In the genomic region with DNA sequence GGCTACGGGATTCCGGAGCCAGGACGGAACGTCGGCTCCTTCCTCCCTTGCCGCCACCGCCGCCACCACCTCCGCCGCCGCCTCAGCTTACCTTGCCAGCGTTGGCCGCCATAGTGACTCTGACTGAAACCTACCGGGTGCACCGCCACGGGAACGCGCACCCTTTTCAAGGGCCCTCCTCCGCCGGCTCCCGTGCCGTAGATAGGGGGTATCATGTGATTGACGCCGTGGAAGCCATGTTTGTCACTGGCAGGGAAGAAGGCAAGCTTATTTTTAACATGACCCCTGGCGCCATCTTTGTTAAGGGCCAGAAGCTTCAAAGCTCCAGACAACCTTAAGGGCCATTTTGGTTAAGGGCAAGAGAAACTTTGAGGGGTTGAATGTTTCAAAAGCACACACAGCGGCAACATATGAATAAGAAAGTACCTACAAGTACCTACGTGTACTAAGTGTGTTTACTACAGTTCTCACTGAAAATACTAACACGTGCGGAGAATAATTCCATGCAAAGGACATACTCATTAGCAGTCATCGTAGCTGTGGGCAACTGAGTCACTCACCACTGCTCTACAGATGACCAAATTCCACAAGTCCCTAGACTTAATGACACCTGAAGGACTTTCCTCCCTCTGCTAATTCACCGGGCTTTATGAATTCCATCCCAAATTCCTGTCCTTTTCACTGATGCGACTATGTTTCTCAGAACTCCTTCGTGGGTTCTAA, we compare ENCODE assay signal across 8 mouse cellular contexts. TPM values are rescaled to one million over a fixed set of nuclear protein-coding genes. Genes with fewer than 3 reads are reported as not detected.
DNase-seq lines count a peak whose midpoint lies in the region; ATAC-seq lines count a peak whose summit lies in the region.

Gene Slmap (minus strand): TSS at position 175 of the 723 bp plus-strand sequence.

- ATAC-seq in heart, embryonic 13.5 days (ENCODE audit: extremely low read depth, insufficient number of reproducible peaks, low FRiP score, low TSS enrichment), result peak; percentile 85
- ATAC-seq in liver, embryonic 12.5 days, result peak; percentile 92
- ATAC-seq in stomach, embryonic 15.5 days (ENCODE audit: insufficient read depth, low FRiP score, low read depth), result peak; percentile 95

- peak within 1 kb of the TSS; percentile 91 for H3K27ac ChIP-seq in brown adipose tissue, adult 24 weeks (replicated peaks; ENCODE audit: low read depth, low read length)
- H3K27ac ChIP-seq in heart, embryonic 13.5 days (replicated peaks), result peak within 1 kb of the TSS; percentile 89
- H3K27ac ChIP-seq in liver, embryonic 12.5 days, result peak within 1 kb of the TSS; percentile 88
- H3K27ac ChIP-seq in stomach, embryonic 15.5 days, result peak within 1 kb of the TSS; percentile 83

- 0 out of 2 replicates have a peak, but pooled peaks cover 5% of the 10 kb centered on the region for H3K36me3 ChIP-seq in heart, embryonic 13.5 days
- H3K36me3 ChIP-seq in liver, embryonic 12.5 days, result peaks cover 9% of the 10 kb centered on the region
- no peaks in the 10 kb centered on the region for H3K36me3 ChIP-seq in stomach, embryonic 15.5 days

- H3K9ac ChIP-seq in heart, embryonic 13.5 days, result peak within 1 kb of the TSS; percentile 99
- peak within 1 kb of the TSS; percentile 95 for H3K9ac ChIP-seq in liver, embryonic 12.5 days
- peak within 1 kb of the TSS; percentile 91 for H3K9ac ChIP-seq in stomach, embryonic 15.5 days

- 13% methylated on average over 32 of the region's 33 CpGs for whole genome bisulfite sequencing in heart, embryonic 13.5 days
- 11% methylated on average over 33 of the region's 33 CpGs for WGBS in liver, embryonic 12.5 days (ENCODE audit: insufficient replicate concordance)
- WGBS in stomach, embryonic 15.5 days, result 11% methylated on average over 33 of the region's 33 CpGs

- H3K4me2 ChIP-seq in heart, embryonic 13.5 days, result peak within 1 kb of the TSS; percentile 97
- H3K4me2 ChIP-seq in liver, embryonic 12.5 days, result peak within 1 kb of the TSS; percentile 89
- peak within 1 kb of the TSS; percentile 57 for H3K4me2 ChIP-seq in stomach, embryonic 15.5 days

- H3K4me1 ChIP-seq in brown adipose tissue, adult 24 weeks (ENCODE audit: control insufficient read depth, insufficient read depth, insufficient read length, low read length), result peaks cover 7% of the 10 kb centered on the region
- peaks cover 37% of the 10 kb centered on the region for H3K4me1 ChIP-seq in heart, embryonic 13.5 days
- H3K4me1 ChIP-seq in liver, embryonic 12.5 days, result peaks cover 40% of the 10 kb centered on the region
- peaks cover 16% of the 10 kb centered on the region for H3K4me1 ChIP-seq in stomach, embryonic 15.5 days

- H3K4me3 ChIP-seq in brown adipose tissue, adult 24 weeks (ENCODE audit: insufficient read depth, low read depth, low read length), result peak within 1 kb of the TSS; percentile 93
- peak within 1 kb of the TSS; percentile 98 for H3K4me3 ChIP-seq in heart, embryonic 13.5 days
- H3K4me3 ChIP-seq in liver, embryonic 12.5 days, result peak within 1 kb of the TSS; percentile 90
- H3K4me3 ChIP-seq in stomach, embryonic 15.5 days (replicated peaks), result peak within 1 kb of the TSS; percentile 91

- H3K9me3 ChIP-seq in heart, embryonic 13.5 days, result no peaks in the 10 kb centered on the region
- no peaks in the 10 kb centered on the region for H3K9me3 ChIP-seq in liver, embryonic 12.5 days (replicated peaks)
- H3K9me3 ChIP-seq in stomach, embryonic 15.5 days, result no peaks in the 10 kb centered on the region

- no peaks in the 10 kb centered on the region for H3K27me3 ChIP-seq in heart, embryonic 13.5 days (replicated peaks)
- peaks cover 3% of the 10 kb centered on the region; the same call in 1 of the 2 replicates for H3K27me3 ChIP-seq in liver, embryonic 12.5 days (replicated peaks)
- no peaks in the 10 kb centered on the region for H3K27me3 ChIP-seq in stomach, embryonic 15.5 days (replicated peaks)

- peak; percentile 100 for DNase-seq in CD4-positive, CD25-positive, alpha-beta regulatory T cell, adult 2 months (ENCODE audit: low read depth, low spot score)
- peak; percentile 93 for DNase-seq in fat pad, adult 2 months (ENCODE audit: extremely low read depth, low read depth, low spot score)
- DNase-seq in kidney, postnatal 10 days, result peak; percentile 100
- peak; percentile 97 to 98 for DNase-seq in natural killer cell, adult 2 months (ENCODE audit: low spot score in 2 of 2)

RNA-seq across cellular contexts. Expression of gene Slmap, which starts in this region (rescaled TPM):
- polyA plus RNA-seq in brown adipose tissue, adult 24 weeks (2012; ENCODE audit: insufficient read depth, insufficient read length, missing spikeins), result 75.7 and 115 TPM in 2 replicates
- 98.1 and 101 TPM in 2 replicates for polyA plus RNA-seq in heart, embryonic 13.5 days (2015; fragmentation: Nextera tagmentation; extraction: Ambion mirVana)
- polyA plus RNA-seq in liver, embryonic 12.5 days (2016; fragmentation: Nextera tagmentation; extraction: Ambion mirVana), result 20.2 and 20.6 TPM in 2 replicates
- polyA plus RNA-seq in stomach, embryonic 15.5 days (2015; fragmentation: Nextera tagmentation; extraction: Ambion mirVana), result 48.3 and 49.9 TPM in 2 replicates

Comparison
In these comparisons a context has a peak if more than half of its experiments do, and no peak if none do; other contexts are left out.
1. Peak in every context shown above with its lines: DNase-seq, ATAC-seq, H3K4me3 ChIP-seq and H3K27ac ChIP-seq.